Mouse (Mus musculus) cerebellum, adult 9-11 months (tissue): Measurements from ENCODE around the gene Iqsec1.

Source experiments
- DNase-seq: peaks from one replicate; pipeline ENCODE4 v3.0.0; 2022

The Iqsec1 gene

DNA sequence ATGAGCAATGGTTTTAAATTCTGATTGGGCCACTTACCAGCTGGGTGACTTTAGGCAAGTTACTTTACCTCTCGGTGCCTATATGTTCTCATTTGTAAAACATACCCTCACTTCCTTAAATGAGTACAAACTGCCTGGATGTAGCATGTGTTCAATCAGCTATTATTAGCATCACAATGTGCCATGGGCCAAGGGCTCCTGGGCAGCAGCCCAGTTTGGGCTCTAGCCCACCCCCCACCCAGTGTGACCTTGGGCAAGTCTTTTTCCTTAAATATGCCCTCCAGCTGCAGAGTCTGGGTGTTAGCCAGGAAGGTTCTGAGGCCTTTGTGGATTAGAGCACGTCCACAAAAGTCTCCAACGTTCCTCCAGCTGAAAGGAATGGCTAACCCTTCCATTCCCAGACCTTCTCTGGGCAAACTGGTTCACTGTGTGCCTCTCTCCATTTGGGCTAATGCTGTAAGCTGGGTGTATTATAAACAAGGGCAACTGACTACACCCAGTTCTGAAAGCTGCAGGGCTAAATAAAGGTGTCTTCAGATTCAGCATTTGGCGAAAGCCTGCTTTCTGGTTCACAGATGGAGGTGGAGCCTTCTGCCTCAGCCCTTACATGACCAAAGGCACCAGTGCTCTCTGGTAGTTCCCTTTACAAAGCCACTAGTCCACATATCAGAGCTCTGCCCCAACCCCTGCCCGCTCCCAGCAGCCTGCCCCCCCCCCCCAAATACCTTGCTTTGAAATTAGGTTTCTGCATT, 101.3 kb downstream of the Iqsec1 start:
- DNase-seq = no peak

DNA sequence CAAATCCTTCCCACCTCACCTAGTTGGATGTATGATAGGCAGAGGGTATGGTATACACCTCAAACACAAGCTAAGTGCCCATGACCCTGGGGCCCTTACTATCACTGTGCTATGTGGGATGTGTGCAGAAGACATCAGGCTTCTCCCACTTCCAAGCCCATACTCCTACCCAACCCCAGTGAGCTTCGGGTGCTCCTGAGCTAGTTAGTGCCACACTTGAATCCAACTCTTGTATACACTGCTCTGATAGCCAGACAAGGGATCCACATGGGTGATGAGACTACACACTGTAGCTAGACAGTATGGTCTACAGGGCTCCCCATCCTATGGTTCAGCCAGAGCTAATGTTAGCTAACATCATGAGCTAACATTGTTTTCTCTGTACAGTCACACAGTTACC, 102.9 kb downstream of the Iqsec1 start:
- no peak for DNase-seq

DNA sequence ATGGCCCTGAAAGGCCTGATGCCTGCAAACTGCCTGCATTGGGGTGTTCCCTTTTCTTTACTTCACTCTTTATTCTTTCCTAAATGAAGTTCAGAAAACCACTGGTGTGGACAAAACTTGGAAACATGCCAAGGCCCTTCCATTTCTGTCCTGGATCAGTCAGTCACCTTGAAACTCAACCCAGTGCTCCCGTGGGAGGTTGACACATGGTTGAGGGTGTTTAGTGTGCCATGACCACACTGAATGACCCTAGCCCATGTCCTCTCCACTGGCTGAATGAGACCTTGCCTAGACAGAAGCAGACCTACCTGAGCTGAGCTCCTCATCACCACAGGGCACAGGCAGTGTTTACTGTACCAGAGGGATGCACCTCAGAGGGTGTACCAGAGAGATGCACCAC, 103.9 kb downstream of the Iqsec1 start:
- DNase-seq = no peak

DNA sequence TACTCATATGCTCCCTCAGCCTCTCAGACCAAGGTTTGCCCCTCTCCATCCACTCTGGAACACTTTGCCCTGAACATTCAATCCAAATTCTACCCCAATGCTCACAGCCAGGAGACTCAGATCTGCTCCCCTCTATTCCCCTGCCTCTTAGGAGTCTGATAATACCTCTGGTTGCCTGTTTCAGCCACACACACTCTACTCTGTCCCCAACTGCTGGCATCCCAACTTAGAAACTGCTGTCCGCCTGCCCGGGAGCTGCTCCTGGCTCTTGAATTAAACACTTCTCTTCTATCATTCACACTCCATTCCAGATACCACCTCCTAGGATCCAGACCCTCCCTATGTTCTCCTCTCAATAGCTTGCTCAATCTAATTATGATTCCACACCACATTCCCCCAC, 107.5 kb downstream of the Iqsec1 start:
- no peak for DNase-seq

DNA sequence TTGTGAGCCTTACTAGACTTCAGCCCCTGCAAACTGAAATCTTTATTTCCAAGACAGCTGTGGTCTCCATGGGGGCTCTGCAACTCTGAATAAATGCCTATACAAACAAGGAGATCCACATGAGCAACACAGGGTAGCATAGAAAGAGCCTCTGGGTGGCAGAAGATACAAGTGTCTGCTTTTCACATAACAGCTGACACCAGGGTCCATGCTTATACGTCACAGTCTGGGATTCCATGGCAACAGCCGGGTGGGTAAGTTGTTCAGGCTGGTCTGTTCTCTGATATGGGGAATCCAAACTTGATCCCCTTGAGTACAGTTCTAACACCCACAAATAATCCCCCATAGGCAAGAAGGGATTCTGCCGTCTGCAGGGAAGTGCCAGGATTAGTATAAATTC, 108.1 kb downstream of the Iqsec1 start:
- DNase-seq = no peak

DNA sequence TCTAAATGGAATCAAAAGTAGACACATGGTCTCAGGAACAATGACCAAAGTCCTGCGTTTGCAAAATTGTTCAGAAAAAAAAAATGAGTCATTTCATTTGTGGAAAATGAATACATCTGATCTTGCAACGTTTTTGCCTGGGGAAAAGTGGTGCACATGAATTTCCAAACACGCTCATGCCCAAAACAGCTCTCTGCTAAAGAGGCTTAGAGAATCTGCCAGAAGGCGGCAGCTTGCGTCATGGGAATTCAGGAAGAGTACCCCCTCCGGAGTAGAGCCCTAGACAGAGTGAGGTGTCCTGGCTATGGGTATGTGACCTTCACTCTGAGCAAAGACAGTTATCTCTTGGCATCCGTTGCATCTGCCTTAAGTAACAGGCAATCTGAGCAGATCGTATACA, 116.9 kb downstream of the Iqsec1 start:
- DNase-seq = no peak

DNA sequence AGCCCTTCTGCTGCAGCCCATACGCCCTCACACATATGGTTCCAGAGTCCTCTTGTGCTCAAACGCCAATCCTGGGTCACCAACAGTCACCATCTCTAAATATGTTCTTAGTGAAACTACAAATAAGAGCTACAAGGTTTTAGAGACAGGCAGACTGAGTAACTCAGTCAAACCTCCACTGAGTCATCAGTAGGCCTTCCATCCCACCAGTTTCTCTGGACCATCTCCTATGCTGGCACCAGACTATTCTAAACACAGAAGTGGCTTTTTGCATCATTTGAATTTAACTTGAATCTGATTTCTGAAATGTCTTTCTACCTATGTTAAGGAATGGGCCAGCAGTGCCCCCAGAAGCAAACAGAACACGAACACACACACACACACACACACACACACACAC, 120.5 kb downstream of the Iqsec1 start:
- DNase-seq = no peak

DNA sequence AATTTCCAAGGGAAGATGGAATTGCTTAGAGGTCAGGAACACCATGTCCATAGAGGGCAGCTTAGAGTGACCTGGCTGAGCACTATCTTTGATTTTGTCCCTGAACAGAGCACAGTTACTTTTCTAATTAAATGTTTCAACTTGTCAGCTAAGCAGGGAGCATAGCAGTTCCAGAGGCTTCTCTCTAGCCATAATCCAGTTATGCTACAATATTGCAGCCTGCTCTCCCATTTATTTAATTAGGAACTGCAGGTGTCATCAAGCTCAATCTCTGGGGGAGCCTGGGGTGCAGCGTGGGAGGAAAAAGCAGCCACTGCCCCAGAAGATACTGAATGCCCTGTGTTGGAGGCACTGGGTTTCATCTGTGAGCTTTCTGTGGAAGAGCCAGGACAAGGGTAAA, 127.1 kb downstream of the Iqsec1 start:
- no peak for DNase-seq

DNA sequence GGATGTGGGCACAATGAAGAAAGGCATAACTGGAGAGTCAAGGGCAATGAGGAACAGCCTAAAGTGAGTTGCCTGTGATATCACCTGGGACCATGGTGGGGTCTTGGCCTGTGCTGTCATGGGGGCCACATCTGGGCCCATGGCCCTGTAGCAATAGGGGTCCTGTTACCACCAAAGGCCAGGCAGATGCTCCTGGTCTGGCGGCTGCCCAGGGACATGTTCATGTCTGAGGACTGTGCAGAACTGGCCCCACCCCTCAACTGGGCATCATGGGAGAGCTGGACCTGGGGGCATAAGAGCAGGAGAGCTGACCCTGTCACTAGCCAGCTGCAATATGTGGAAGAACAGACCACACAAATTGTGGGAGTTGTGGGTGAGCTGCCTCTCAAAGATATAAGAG, 130.6 kb downstream of the Iqsec1 start:
- no peak for DNase-seq

DNA sequence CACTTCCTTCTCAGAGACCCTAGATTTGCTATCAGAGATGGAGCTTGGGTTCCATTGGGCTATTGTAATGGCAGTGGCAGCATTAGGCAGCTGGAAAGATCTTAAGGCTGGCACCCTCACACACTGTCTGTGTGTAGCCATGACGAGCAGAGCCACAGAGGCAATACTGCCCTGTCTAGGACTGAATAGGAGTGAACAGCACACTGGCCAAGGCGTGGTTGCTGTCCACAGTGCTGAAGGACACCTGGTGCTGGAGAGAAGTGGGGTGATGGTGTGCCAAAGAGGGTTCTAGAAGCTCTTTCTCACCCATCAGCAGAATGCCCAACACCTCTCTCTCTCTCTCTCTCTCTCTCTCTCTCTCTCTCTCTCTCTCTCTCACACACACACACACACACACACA, 136.1 kb downstream of the Iqsec1 start:
- no peak for DNase-seq

DNA sequence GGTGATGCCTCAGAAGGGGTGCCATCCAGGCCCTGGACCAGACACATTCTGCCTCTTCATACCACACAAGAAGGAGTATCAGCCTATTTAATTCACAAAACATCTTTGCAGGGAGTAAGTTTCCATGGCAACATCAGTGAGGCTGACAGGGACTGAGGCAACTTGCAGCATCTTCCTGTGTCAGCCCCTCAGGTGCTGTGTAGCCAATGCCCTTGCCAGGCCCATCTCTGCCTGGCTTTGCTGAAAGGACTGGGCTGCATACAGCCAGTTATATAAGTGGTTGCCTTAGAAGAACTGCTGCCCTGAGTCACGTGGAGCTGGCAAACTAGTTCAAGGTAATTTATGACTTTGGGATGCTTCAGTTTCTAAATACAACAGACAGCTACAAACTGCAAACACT, 140.4 kb downstream of the Iqsec1 start:
- DNase-seq = no peak

DNA sequence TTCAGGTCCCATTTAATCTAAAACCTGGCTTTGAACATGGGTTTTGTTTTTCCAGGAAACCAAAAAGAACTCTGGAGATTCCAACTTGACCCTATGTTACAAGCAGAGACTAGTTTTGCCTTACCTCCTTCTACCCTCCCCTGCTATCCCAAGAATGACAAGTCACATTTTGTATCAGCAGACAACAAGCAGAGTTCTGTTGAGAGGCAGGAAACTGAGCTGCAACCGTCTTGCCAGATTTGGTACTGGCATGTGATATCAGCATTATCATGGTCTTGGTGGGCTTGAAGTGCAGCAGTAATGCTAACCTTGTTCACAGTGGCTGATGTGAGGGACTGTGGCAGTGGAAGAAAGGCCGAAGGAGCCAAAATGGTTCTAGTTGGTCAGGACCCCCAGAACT, 141.0 kb downstream of the Iqsec1 start:
- DNase-seq = no peak

DNA sequence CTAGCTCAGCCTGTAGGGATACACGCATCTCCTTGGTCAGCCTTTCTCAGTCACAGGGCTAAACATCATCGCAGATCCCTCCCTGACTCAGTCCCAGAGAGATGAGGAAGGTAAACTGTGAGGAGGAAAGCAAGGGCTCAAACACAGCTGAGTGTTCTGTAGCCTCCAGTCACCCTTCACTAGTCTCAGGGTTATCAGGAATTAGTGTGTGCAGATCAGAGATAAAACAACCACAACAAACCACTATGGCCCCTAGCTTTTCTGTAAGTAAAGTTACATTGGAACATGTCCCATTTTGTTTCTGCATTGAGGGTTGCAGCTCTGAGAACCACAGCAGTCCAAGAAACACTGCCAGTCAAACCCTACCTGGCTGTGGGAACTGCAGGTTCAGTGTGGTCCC, 148.5 kb downstream of the Iqsec1 start:
- no peak for DNase-seq

DNA sequence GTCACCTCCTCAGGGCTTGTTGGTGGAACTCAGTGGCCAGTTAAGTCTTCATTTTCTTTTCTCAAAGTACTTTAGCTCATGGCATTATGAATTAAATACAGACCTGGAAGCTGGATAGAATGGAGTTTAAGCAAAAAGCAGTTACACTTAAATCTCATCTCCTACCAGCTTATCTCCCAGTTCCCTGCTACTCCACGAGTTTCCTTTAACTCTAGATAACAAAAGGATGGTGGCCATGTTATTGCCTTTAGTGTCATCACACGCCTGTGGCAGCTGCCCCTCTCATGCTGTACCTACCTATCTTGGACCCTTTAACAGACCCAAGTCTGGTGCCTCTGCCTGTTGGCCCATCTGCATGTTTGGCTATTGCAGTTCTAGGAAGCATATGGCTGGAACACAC, 151.7 kb downstream of the Iqsec1 start:
- no peak for DNase-seq

DNA sequence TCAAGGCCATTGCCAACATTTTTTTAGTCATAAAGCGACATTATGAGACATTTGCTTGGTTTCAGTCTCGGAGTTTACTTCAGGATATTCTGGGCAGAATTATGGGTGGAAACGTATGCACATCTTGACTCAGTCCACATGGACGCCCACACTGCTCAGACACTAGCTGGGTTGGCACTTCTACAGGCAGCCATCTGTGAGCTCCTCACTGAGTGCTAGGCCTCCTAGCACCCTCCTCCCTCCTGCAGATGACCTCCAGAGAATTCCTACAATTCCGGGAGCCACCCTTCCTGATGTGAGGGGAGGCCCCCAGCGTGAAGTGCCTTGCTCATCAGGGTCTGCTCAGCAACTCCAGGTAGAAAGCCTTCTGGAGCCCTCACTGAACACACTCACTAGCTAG, 158.9 kb downstream of the Iqsec1 start:
- no peak for DNase-seq

DNA sequence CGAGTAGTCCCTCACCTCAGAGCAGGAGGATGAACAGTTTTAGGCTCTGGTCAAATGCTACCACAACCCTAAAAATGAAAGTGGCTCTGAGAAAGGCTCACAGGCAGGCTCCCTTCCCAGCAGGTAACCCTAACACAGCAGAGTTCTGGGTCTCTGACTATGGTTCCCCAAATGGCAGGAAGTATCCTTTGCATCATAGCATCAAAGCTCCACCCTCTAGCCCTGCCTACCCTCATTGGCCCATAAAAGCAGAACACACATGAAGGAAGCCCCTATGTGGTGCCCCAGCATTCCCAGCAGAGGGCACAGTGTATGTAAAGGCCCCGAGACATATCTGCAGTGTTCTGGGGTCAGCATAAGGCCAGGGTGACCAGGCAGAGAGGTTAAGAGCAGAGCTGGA, 163.4 kb downstream of the Iqsec1 start:
- no peak for DNase-seq

DNA sequence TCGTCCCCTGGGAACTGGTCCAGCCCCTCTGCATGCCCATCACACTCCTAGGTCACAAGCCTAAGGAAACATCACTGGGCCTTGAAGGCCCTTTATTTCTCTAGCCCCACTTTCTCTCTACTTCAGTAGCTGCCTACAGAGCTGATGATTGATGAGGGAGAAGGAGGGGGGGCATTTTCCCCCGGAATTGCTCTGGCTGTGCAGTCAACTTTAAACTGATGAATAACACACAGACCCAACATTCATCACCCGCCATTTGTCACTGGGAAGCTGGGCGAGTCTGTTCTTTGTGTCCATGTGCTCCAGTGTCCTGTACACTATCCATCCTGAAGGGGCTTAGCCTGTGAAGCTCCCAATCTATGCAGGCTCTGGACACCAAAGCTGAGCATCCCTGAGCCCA, 165.2 kb downstream of the Iqsec1 start:
- no peak for DNase-seq

DNA sequence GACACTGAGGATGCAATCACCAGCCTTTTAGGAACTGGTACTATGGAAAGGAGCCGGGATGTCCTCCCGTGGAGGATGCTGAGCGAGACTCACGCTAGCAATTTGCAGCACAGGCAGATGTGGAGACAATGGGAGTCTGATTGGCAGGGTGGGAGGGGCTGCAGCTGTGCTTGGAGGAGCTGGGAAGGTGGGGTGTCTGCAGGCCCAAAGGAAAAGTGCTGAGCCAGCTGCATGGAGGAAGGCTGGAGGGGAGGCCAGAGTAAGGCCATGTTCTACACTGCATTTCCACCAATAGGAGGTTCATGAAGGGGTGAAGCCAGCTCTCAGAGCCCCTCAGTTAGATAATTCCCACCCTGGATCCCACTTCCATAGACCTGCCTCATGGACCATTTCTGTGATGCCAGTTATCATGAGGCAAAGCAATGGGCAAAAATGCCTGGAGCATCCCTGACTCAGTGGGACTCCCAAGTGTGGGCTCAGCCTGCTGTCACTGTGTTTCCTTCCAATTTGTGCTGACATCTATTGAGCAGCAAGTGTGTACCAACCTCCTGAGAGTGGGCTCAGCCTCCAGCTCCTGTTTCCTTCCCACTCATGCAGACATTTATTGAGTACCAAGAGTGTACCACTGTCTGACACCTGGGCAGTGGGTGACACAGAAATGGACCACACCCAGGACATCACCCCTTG, 166.4 kb downstream of the Iqsec1 start:
- DNase-seq = peak; percentile 23

DNA sequence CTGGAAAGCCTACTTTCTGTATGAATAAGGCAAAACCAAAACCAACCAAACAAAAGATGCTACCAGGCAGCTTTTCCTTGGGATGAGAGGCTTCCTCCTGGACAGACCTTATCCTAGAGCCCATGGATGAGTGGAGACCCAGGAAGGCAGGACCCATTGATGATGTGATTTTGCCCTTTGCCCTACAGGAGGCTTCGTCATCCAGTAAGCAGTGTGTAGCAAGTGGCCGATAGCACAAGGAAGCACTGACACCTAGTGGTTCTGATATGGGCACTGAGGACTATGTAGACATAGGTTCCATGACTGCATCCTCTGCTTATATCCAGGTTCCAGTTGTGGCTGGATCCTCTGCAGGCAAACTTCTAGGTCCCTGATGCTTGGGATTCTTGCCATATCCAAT, 168.6 kb downstream of the Iqsec1 start:
- peak; percentile 65 for DNase-seq

DNA sequence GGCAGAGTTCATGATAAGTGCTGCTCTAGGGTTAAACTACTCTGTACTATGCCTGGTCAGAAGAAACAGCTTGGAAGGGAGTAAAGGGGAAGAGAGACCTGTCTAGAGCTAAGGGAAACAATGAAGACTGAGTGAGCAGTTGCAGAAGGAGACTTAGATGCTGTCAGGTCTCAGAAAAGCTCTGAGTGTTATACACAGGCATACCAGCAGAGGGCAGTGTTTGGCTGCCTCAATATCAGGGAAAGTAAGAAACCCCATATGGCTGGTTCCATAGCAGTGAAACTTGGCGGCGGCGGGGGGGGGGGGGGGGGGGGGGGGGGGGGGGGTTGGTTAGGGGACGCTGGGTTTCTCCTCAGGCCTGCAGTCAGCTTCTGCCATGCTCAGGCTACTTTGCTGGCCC, 169.5 kb downstream of the Iqsec1 start:
- peak; percentile 76 for DNase-seq

DNA sequence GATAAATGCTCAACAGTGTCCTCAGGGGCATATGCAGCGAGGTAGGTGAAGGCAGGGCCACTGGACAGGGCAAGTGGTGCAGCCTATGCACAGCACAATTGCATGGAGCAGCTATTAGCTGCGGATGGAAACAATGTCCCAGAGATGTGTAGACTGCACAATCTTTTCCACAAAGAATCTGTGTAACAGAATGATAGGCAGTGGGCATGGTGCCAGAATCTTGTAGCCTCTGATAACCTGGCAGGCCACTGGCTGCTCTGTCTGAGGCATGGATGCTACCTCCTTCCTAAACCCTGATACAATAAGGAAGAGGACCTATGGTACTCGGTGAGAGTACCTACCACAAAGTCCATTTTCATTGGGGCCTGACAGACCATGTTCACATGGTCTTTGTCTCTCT, 171.9 kb downstream of the Iqsec1 start:
- DNase-seq = peak; percentile 66

DNA sequence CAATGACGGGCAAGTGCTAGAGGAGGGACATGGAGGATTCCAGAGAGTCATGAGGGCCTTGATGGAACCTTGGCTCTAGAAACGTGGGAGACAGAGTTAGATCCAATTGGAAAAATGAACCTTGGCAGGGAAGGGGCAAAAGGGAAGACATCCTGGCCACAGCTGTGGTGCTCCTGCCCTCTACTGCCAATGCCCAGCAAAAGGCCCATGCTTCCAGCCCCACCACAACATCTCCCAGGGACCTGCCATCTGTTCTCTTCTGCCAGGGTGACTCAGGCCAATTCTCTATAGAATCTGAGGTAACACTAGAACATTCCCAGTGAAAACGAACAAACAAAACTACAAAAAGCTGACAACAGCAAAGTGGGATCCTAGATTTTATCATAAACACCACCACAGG, 173.1 kb downstream of the Iqsec1 start:
- peak; percentile 86 for DNase-seq

DNA sequence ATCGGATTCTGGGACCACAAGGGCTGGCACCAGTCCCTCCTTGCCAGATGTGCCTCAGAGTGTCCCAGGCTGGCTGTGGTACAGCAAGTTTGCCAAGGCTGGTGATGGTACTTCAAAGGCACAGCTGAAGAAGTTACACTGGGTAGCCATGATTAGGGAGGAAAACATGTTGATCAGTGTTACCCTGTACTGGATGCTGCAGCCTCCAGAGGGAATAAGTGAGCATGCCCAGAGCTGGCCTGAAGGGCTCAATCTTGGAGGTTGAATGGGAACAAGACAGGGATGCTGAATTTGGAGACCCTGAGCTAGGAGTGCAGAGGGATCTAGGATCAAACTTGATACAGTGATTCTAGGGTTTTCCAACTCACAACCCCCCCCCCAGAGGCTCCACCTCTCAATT, 175.0 kb downstream of the Iqsec1 start:
- DNase-seq = peak; percentile 62

DNA sequence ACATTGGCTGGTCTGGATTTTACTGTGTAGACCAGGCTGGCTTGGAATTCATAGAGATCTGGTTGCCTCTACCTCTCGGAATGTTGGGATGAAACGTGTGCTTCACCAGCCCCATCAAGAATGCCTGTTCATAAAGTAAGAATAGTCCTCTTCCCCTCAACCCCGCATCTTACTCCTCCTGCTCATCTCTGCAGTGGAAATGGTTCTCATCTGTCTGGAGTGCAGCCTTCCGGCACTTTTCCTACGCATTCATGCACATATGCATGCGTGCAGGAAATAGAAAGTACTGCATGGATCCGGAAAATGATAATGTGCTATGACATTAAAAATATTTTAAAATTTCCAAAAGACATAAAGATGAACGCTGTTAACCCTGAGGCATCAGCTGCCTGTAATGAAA, 175.9 kb downstream of the Iqsec1 start:
- peak; percentile 30 for DNase-seq

DNA sequence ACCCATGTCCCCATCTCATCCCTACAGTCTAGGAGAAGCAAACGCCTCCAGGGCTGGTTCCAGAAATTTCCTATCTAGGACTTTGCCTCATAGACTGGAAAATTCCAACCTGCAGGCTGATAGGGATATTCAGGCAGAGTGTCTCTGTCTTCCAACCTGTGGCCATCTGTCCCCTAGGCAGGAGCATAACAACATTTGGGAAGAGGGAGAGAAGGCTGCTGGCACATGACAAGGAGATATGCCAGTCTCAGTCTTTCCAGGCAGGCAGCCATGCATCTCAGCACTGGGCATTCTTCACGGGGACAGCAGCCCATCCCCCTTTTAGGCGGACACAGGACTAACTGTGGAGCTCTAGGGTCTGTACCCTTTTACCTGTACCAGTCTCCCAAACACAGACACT, 176.4 kb downstream of the Iqsec1 start:
- DNase-seq = peak; percentile 95
